Mouse (Mus musculus) heart, embryonic 15.5 days (tissue): ENCODE measurements at regions not wholly inside any gene's neighbourhood (a gene's known extent, or its start where the extent isn't known, plus 50 kb on each side); places are given as distances from the start of the nearest gene placed in this dataset.
"Not testable (repeated sequence)": the region's sequence is repeated elsewhere in the genome, so short reads cannot be mapped to it uniquely, and the experiment has no call there.

Experiments
- ATAC-seq: fragments of 200-750 bp; cut with Nextera tagmentation; replicated peaks from 2 replicates; pipeline ENCODE4 v1.8.0; 2017; ENCODE audit warnings: low read depth, moderate TSS enrichment; ENCODE audit not compliant: insufficient number of reproducible peaks, insufficient read depth, low FRiP score
- H3K27ac ChIP-seq: fragments of 300-500 bp; sonication (generic); 2 replicates; pipeline ENCODE4 v1.5.1; 2015; ENCODE audit warnings: mild to moderate bottlenecking, inconsistent platforms
- H3K27me3 ChIP-seq: fragments of 300-500 bp; sonication (generic); 2 replicates; pipeline ENCODE4 v1.6.1; 2015; ENCODE audit warnings: inconsistent platforms
- H3K36me3 ChIP-seq: fragments of 300-500 bp; sonication (generic); 2 replicates; pipeline ENCODE4 v1.6.1; 2015; ENCODE audit warnings: mild to moderate bottlenecking, inconsistent platforms
- H3K4me1 ChIP-seq: fragments of 300-500 bp; sonication (generic); replicated peaks from 2 replicates; pipeline ENCODE4 v1.6.1; 2015; ENCODE audit warnings: inconsistent platforms
- H3K4me2 ChIP-seq: fragments of 300-500 bp; sonication (generic); 2 replicates; pipeline ENCODE4 v1.6.1; 2015; ENCODE audit warnings: inconsistent platforms, mild to moderate bottlenecking, moderate library complexity
- H3K4me3 ChIP-seq: fragments of 300-500 bp; sonication (generic); 2 replicates; pipeline ENCODE4 v1.5.1; 2015; ENCODE audit warnings: mild to moderate bottlenecking, inconsistent platforms
- H3K9ac ChIP-seq: fragments of 300-500 bp; sonication (generic); 2 replicates; pipeline ENCODE4 v1.6.1; 2015; ENCODE audit warnings: mild to moderate bottlenecking, inconsistent platforms
- H3K9me3 ChIP-seq: fragments of 300-500 bp; sonication (generic); replicated peaks from 2 replicates; pipeline ENCODE4 v1.6.1; 2016; ENCODE audit warnings: inconsistent platforms
- WGBS: fragments of 180-500 bp; shearing (Covaris S2); methylation state at CpG from one replicate; pipeline ENCODE4 v1.1.7; 2015; ENCODE audit warnings: mixed read lengths; 5-methylcytosine and 5-hydroxymethylcytosine counted together

- Histone ChIP-seq H3K27ac (no peak overlapping the region), H3K4me3 (no peak overlapping the region), H3K4me2 (no peak overlapping the region), H3K9me3 (no peaks in the 10 kb centered on the region), H3K27me3 (no peaks in the 10 kb centered on the region), H3K4me1 (no peaks in the 10 kb centered on the region), H3K9ac (no peak overlapping the region), H3K36me3 (no peaks in the 10 kb centered on the region)
- ATAC-seq = no peak
- 69% methylated on average over 3 of the region's 3 CpGs for WGBS
Measured at GRCm38 (mm10) chr10:118057516-118057915, 84.1 kb upstream of the Mdm1 start.

- Histone ChIP-seq H3K4me3 (no peak overlapping the region), H3K27ac (no peak overlapping the region), H3K4me2 (no peak overlapping the region), H3K9ac (no peak overlapping the region), H3K27me3 (no peaks in the 10 kb centered on the region), H3K36me3 (no peaks in the 10 kb centered on the region), H3K4me1 (0 out of 2 replicates have a peak, but pooled peaks cover 3% of the 10 kb centered on the region), H3K9me3 (no peaks in the 10 kb centered on the region)
- 33% methylated on average over 7 of the region's 7 CpGs for WGBS
- ATAC-seq = peak; percentile 67
Measured at GRCm38 (mm10) chr10:118064816-118065216, 76.8 kb upstream of the Mdm1 start.

- not testable (repeated sequence) for H3K36me3 ChIP-seq, H3K27me3 ChIP-seq, H3K9ac ChIP-seq, H3K27ac ChIP-seq, H3K4me1 ChIP-seq, H3K4me3 ChIP-seq, ATAC-seq, H3K4me2 ChIP-seq, H3K9me3 ChIP-seq
- 92% methylated on average over 9 of the region's 11 CpGs for WGBS
Measured at GRCm38 (mm10) chr10:118076341-118076740, 65.3 kb upstream of the Mdm1 start.

- H3K9ac ChIP-seq = no peak overlapping the region
- H3K4me3 ChIP-seq = no peak overlapping the region
- no peak for ATAC-seq
- WGBS = 82% methylated on average over 5 of the region's 5 CpGs
- H3K27ac ChIP-seq = no peak overlapping the region
- H3K4me1 ChIP-seq = no peaks in the 10 kb centered on the region
- H3K27me3 ChIP-seq = no peaks in the 10 kb centered on the region
- no peaks in the 10 kb centered on the region for H3K36me3 ChIP-seq
- H3K4me2 ChIP-seq = no peak overlapping the region
- no peaks in the 10 kb centered on the region for H3K9me3 ChIP-seq
Measured at GRCm38 (mm10) chr10:118081636-118082166, 59.9 kb upstream of the Mdm1 start.

GRCm38 (mm10) chr10:118083035-118083720 lies 58.4 kb upstream of the Mdm1 start:
- Histone ChIP-seq H3K27me3 (no peaks in the 10 kb centered on the region), H3K4me2 (no peak overlapping the region), H3K36me3 (no peaks in the 10 kb centered on the region), H3K9ac (no peak overlapping the region), H3K4me3 (no peak overlapping the region), H3K27ac (no peak overlapping the region), H3K4me1 (peaks cover 5% of the 10 kb centered on the region; the same call in 1 of the 2 replicates), H3K9me3 (no peaks in the 10 kb centered on the region)
- WGBS = 78% methylated on average over 13 of the region's 13 CpGs
- no peak for ATAC-seq

- WGBS = 80% methylated on average over 8 of the region's 8 CpGs
- H3K9ac ChIP-seq = no peak overlapping the region
- H3K4me3 ChIP-seq = no peak overlapping the region
- no peak overlapping the region for H3K4me2 ChIP-seq
- ATAC-seq = no peak
- no peak overlapping the region for H3K27ac ChIP-seq
- H3K36me3 ChIP-seq = no peaks in the 10 kb centered on the region
- H3K27me3 ChIP-seq = no peaks in the 10 kb centered on the region
- no peaks in the 10 kb centered on the region for H3K9me3 ChIP-seq
- H3K4me1 ChIP-seq = peaks cover 5% of the 10 kb centered on the region; the same call in 1 of the 2 replicates
Measured at GRCm38 (mm10) chr10:118083721-118084075, 57.9 kb upstream of the Mdm1 start.

GRCm38 (mm10) chr10:118085046-118085983 lies 56.3 kb upstream of the Mdm1 start:
- 81% methylated on average over 16 of the region's 16 CpGs for WGBS

GRCm38 (mm10) chr10:118087570-118088340 lies 53.9 kb upstream of the Mdm1 start:
- H3K36me3 ChIP-seq = no peaks in the 10 kb centered on the region
- H3K9me3 ChIP-seq = no peaks in the 10 kb centered on the region
- no peak for ATAC-seq
- H3K4me3 ChIP-seq = no peak overlapping the region
- no peaks in the 10 kb centered on the region for H3K27me3 ChIP-seq
- peaks cover 5% of the 10 kb centered on the region; the same call in 1 of the 2 replicates for H3K4me1 ChIP-seq
- no peak overlapping the region for H3K9ac ChIP-seq
- H3K27ac ChIP-seq = no peak overlapping the region
- peak overlapping the region; percentile 15; the same call in 1 of the 2 replicates for H3K4me2 ChIP-seq
- WGBS = 27% methylated on average over 12 of the region's 12 CpGs

More at GRCm38 (mm10) chr10:118085046-118085983, 56.3 kb upstream of the Mdm1 start:
- Histone ChIP-seq H3K36me3 (no peaks in the 10 kb centered on the region), H3K4me1 (peaks cover 5% of the 10 kb centered on the region; the same call in 1 of the 2 replicates), H3K9ac (no peak overlapping the region), H3K4me3 (no peak overlapping the region), H3K27me3 (no peaks in the 10 kb centered on the region), H3K27ac (no peak overlapping the region), H3K4me2 (no peak overlapping the region), H3K9me3 (no peaks in the 10 kb centered on the region)
- ATAC-seq = no peak

GRCm38 (mm10) chr10:118088499-118088898 lies 53.1 kb upstream of the Mdm1 start:
- Histone ChIP-seq H3K9me3 (no peaks in the 10 kb centered on the region), H3K4me1 (peaks cover 5% of the 10 kb centered on the region; the same call in 1 of the 2 replicates), H3K4me3 (no peak overlapping the region), H3K27ac (no peak overlapping the region), H3K4me2 (no peak overlapping the region), H3K27me3 (no peaks in the 10 kb centered on the region), H3K36me3 (no peaks in the 10 kb centered on the region), H3K9ac (no peak overlapping the region)
- 45% methylated on average over 2 of the region's 2 CpGs for WGBS
- no peak for ATAC-seq

GRCm38 (mm10) chr10:118089879-118090278 lies 51.7 kb upstream of the Mdm1 start:
- Histone ChIP-seq H3K27me3 (no peaks in the 10 kb centered on the region), H3K4me3 (no peak overlapping the region), H3K36me3 (no peaks in the 10 kb centered on the region), H3K4me2 (no peak overlapping the region), H3K9ac (no peak overlapping the region), H3K9me3 (no peaks in the 10 kb centered on the region), H3K27ac (no peak overlapping the region), H3K4me1 (peaks cover 5% of the 10 kb centered on the region; the same call in 1 of the 2 replicates)
- WGBS = 79% methylated on average over 6 of the region's 6 CpGs
- no peak for ATAC-seq

- Histone ChIP-seq H3K4me1 (peaks cover 5% of the 10 kb centered on the region; the same call in 1 of the 2 replicates), H3K27me3 (no peaks in the 10 kb centered on the region), H3K36me3 (no peaks in the 10 kb centered on the region), H3K9ac (no peak overlapping the region), H3K4me3 (no peak overlapping the region), H3K9me3 (no peaks in the 10 kb centered on the region), H3K27ac (no peak overlapping the region), H3K4me2 (no peak overlapping the region)
- ATAC-seq = no peak
- 76% methylated on average over 12 of the region's 12 CpGs for WGBS
Measured at GRCm38 (mm10) chr10:118091476-118091875, 50.1 kb upstream of the Mdm1 start.
